Mouse (Mus musculus) c-Kit-negative CD71-positive TER-119-positive erythroid progenitor cells, embryonic 14.5 days (primary cell): ENCODE data around the gene Cntn5.

Experiments
- DNase-seq: peaks from one replicate; pipeline ENCODE4 v3.0.0-alpha.2; 2013; ENCODE audit warnings: low read depth, low spot score

Cntn5 gene

DNA sequence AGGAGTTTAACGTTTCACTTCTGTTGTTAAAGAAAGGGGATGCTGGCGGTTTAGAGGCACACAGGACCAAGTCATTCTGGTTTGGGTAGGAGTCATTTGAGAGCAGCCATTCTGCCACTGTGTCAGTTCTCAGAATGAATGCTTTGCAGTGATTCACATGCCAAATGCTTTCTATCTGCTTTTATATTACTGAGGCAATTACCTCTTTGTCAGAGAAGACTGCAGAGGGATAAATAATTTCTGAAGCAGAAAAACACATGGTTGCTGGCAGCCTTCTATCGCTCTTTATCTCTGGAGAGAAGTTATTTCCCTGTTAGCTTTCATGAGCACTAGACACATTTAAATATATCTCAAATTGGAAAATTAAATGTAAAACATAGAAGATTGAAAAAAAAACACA is 1207.9 kb downstream of the Cntn5 start:
- no peak for DNase-seq

DNA sequence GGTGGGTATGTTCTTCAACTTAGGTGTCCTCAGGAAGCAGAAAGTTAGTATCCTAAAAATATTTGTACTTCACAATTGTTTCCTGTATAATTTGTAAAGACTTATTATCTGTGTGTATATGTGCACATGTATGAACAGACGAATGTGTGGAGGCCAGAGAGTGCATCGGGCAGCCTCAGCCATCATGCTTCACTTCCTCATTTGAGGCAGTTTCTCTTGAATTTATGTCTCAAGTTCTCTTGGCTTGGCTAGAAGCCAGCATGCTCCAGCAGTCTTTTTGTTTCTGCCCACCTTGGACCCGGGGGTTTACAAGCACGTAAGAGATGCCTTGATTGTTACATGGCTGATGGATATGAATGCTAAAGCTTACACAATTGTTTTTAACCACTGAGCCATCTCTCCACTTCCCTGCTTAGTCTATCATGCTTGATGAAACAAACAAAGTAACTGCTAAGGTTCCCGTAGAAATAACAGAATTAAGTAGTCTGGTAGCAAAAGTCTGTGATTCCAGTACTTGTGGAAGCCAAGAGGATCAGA is 1222.2 kb downstream of the Cntn5 start:
- DNase-seq = no peak

DNA sequence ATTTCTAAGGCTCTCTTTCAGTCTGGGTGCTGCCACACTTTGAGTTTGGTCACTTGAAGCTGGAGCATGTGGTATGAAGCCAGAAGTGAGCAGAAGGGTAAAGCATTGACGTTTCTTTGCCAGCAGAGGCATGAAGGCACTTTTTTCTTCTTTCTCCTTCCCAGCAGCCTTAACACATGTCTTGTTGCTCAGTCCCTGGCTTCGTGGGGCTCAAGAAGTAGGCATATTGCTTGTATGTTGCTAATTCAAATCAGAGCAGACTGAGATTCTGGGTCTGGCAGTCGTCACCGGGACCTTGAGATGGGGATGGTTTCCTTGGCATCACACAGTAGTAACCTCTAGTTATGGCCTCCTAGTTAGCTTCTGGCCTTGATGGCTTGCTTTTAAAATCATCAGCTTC is 1228.5 kb downstream of the Cntn5 start:
- no peak for DNase-seq

DNA sequence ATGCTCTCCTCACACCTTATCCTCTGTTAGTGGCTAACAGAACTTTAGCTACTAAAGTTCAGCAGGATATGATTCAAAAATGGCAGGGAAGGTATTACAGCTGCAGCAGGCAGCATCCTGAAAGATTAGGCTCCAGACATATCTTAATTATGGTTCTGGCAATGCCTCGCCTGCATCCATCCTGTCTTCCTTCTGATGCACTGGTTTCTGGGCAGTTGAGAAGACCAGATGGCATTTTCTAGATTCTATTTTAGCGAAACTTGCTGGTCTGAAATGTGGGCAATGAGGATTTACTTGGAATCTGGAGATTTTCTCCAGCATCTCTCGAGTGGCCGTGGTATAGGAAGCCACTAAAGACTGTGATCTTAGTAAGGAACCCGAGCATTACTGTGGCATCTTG is 1230.0 kb downstream of the Cntn5 start:
- DNase-seq = no peak

DNA sequence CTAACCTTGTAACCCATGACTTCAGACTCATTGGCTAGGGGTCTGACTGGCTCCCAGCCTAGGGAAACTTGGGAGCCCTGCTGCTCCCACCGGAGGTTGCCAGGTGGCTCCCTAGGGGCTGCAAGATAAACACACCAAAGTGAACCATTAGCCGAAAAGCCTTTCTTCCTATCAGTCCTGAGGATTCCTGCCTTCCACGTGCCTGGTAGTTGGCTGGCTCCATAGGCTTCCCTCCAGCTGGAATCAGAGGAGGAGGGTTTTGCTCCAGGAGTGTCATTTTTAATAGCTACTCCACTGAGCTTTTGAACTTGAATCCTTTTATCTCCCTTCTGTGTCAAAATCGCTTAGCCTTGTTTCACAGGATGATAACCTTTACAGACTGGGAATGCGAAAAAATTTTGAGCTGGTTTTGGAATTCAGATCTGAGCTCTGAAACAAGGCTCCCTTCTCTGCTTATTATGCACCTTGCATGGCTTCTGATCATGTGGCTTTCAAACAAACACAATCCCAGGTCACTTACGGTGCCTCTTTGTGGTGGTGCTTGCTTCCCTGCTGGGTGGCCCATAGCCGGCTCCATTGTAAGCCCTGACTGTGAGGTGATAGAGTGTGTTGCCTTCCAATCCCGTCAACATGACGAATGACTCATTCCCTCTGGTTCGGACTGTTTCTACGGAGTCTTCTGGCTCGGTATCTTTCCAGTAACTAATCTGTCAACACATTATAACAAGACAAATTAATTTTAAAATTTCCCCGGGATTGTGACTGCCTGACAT is 1231.1 kb downstream of the Cntn5 start:
- no peak for DNase-seq

DNA sequence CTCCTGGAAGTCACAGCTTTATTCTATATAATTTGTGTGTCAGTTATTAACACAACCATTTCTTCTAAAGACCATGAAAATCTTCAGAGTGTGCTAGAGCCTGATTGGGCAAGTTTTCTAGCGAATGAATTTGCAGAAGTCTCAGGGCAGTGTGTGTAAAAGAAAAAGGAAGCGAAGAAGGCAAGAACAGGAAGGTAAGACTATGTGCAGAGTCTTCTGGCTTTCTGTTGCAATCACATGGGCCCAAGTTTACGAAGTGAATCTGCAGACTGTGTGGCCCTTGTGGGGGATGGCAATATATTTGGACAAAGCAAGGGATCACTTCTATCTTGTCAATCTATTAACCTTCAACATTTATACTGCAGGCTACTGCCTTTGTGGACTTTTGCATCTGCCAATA is 1251.1 kb downstream of the Cntn5 start:
- DNase-seq = no peak

DNA sequence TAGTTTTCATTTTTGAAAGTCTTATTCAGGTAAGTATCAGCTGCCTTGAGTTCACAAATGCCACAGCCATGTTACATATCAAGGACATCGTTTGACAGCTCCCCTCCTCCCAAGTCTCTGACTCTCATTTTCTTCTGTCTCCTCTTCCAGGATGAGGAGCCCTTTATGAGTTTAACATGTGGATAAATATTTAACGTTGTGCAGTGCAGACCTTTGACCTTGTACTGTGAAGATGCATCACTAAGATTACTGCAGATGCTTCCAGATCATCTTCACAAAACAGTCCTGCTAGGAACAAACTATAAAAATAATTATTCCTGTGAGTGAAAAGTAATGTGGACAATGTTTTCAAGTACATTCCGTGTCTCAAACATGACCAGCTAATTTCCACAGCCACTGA is 1257.2 kb downstream of the Cntn5 start:
- no peak for DNase-seq

DNA sequence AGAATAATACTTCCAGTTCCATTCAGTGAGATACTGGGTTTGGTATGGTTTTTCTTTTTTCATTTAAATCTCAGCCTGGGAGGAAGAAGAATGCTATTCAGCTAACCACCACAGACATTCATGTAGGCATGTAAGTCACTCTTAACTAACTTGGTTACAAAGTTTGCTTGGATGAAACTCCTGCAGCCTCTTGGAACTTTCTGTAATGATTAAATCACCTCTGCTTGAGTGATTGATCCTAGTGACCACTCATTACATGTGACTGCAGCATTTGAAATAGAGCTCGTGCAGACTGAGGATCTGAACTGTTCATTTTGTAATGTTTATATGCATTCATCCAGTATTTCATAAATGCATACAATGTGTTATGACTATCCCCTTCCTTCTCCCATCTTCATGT is 1258.3 kb downstream of the Cntn5 start:
- DNase-seq = no peak
